Mouse (Mus musculus): ENCODE data around the gene Crocc2.

DNA sequence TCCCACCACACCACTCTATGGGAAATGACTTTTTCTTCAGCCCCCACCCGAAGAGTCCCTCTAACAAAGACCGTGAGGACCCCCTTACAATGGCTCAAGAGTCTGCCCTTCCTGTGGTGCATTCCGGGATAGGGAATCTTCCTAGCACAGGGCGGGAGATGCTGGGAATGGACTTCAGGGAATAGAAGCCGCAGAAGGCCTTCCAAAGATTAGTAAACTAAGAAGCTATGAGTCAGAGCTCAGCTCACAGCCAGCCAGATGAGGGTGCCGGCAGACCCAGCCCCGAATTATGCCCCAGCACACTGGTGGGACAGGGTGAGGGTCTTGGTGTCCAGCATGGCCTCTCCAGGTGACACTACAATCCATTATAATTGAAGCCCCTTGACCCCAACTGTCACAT lies 13.8 kb downstream of the Crocc2 start:
- TF ChIP-seq CTCF (IDR thresholded peaks at IDR 0.05; ENCODE audit: low read depth) (no peak), EP300 (IDR thresholded peaks at IDR 0.05; ENCODE audit: low read depth) (no peak)
